Mouse (Mus musculus) megakaryocyte, embryonic 14.5 days (primary cell): ENCODE measurements around the gene Rbpjl.

Source experiments
- FLI1 ChIP-seq: IDR thresholded peaks from 2 replicates; pipeline ENCODE4 v1.6.1; 2012; ENCODE audit warnings: low read length, inconsistent platforms, mixed read lengths
- GATA1 ChIP-seq: IDR thresholded peaks from 3 replicates; pipeline ENCODE4 v1.6.1; 2012; ENCODE audit warnings: mixed read lengths, low read length, inconsistent platforms, borderline replicate concordance

DNA sequence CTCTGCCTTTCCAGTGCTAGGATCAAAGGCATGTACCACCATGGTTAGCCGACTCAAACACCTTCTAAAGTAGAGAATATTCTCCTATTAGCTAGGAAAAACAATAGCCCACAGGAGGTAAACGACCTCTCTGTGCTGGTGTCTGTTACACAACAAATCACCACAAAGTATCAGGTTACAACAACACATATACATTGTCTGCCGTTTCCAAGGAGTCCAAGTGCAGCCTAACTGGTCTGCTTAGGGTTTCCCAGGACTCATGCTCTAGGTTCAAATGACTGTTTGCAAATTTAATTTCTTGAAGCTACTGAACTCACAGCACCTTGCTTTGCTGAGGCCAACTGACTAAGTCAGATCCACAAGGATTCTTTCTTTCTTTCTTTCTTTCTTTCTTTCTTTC is 16.5 kb downstream of the Rbpjl start:
- no peak for TF ChIP-seq GATA1
- TF ChIP-seq FLI1 = no peak
